Mouse (Mus musculus) bone marrow macrophage, adult 2 months (primary cell): ENCODE measurements around the gene Krt36.

Experiments
- CTCF ChIP-seq: IDR thresholded peaks from 2 replicates; pipeline ENCODE4 v1.5.1; 2012; ENCODE audit warnings: low read depth, mild to moderate bottlenecking, low read length, moderate library complexity
- POLR2A ChIP-seq: IDR thresholded peaks from 2 replicates; pipeline ENCODE4 v1.6.1; 2012; ENCODE audit warnings: mild to moderate bottlenecking, low read depth, low read length, borderline replicate concordance

GRCm38 (mm10) chr11:100100391-100100790 lies 5.0 kb downstream of the Krt36 start:
- no peak for TF ChIP-seq POLR2A
- no peak for TF ChIP-seq CTCF
